Mouse (Mus musculus) gastrocnemius, adult 2 months (tissue): ENCODE data around the gene Sh3bp4. TPM values are rescaled to one million over a fixed set of nuclear protein-coding genes. Genes with fewer than 3 reads are reported as not detected.

ENCODE experiments used
- DNase-seq: peaks from one replicate; pipeline ENCODE4 v3.0.0; 2022
- H3K27ac ChIP-seq: fragments of 200-600 bp; 2 replicates; pipeline ENCODE4 v1.8.1; 2022; ENCODE audit warnings: mild to moderate bottlenecking
- H3K4me3 ChIP-seq: fragments of 200-600 bp; 2 replicates; pipeline ENCODE4 v1.8.1; 2022; ENCODE audit warnings: mild to moderate bottlenecking, moderate library complexity
- CTCF ChIP-seq: fragments of 200-600 bp; IDR thresholded peaks from 2 replicates; pipeline ENCODE4 v1.8.1; 2022; ENCODE audit warnings: antibody characterized with exemption, mild to moderate bottlenecking, moderate library complexity
- intact Hi-C: fragments of 180-260 bp; cut with DNase I; formaldehyde crosslinking; loops from one replicate; pipeline ENCODE4 v1.15.1; 2025
- total RNA-seq, 2 experiments: library from RNA; stranded (reverse); gene quantifications; 2 replicates each; pipeline ENCODE4 v1.2.3; 2021

The Sh3bp4 gene
- total RNA-seq, 2 experiments from 2014 or later, result 2.1 to 4.0 TPM

DNA sequence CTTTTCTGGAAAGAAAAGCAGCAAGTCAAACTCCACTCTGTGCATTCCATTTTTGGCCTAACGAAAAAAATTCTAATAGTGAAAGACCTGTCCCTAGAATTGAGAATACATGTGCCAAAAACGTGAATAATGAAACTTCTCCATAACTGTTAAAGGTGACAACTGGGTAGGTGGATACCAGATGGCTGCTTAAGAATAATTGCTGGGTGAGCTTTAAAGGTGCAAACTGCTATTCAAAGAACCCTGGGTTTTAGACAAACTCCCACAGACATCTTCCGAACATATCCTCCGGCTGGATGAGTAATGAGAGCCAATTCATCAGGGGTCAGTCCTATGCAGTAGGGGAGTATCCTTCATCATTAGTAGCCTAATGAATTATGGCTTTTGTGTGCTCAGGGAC is 20.7 kb upstream of the Sh3bp4 start:
- H3K4me3 ChIP-seq, result no peak overlapping the region
- intact Hi-C loops, result no loop called here
- TF ChIP-seq CTCF, result no peak
- DNase-seq, result no peak
- H3K27ac ChIP-seq, result no peak overlapping the region

DNA sequence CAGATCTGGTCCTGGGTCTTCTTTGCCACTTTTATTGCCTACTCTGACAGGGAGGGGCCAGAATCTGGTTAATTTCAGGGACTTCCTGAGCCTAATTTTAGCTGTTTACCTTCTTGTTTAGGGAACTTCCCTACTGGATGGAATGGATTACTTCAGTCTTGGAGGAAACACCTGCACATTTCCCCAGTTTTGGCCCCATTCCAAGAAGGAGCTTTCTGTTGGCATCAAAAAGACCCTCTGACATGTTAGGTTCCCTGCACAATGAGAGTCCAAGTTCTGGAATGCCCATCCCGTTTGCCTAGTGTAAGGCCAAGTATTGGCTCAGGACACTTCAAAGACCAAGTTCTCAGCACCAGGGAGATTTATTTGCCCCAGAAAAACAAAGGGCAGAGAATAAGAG is 14.0 kb upstream of the Sh3bp4 start:
- H3K27ac ChIP-seq, result no peak overlapping the region
- DNase-seq, result no peak
- TF ChIP-seq CTCF, result no peak
- intact Hi-C loops, result no loop called here
- H3K4me3 ChIP-seq, result no peak overlapping the region

DNA sequence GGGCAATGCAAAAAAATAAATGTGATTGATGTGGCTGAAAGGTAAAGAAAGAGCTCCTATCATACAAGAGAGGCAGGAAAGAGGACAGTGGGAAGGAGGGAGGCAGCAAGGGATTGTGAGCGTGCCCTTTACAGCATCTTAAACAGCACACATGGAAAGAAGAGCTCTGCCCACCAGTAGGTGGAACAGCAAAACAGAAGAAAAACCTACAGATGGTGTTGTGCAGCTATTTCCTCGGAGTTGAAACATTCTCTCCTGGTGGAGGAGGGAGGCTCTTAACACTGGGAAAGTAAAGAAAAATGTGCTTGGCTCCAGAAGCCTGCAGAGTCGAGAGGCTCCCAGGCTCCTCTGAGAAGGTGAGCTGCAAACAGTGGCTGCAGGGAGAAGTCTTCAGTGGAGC is 12.8 kb upstream of the Sh3bp4 start:
- no peak overlapping the region for H3K27ac ChIP-seq
- no peak for TF ChIP-seq CTCF
- DNase-seq, result no peak
- H3K4me3 ChIP-seq, result no peak overlapping the region
- intact Hi-C loops, result no loop called here

GRCm38 (mm10) chr1:89058011-89058410 is 12.2 kb upstream of the Sh3bp4 start:
- intact Hi-C loops, result no loop called here
- TF ChIP-seq CTCF, result peak; percentile 26
- no peak overlapping the region for H3K4me3 ChIP-seq
- no peak for DNase-seq
- H3K27ac ChIP-seq, result no peak overlapping the region

DNA sequence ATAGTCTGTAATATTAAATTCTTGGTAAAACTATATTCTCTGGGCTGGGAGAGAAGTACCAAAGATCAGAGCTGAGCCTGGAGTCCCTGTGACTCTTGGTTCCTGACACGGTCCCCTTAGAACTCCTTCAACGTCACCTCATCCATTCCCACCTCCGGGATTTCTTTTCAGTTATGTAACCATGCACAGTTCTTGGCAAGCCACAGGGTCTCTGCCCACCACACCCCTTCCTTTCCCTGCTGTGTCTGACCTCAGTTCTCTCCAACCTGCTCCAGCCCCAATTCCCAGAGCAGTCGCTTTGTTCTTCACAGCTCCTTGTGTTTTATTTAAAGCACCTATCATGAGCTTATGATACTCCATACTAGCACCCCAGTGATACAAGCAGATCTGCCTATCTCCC is 7.2 kb upstream of the Sh3bp4 start:
- intact Hi-C loops, result no loop called here
- no peak for DNase-seq
- TF ChIP-seq CTCF, result no peak
- peak overlapping the region; percentile 39; the same call in 1 of the 2 replicates for H3K27ac ChIP-seq
- H3K4me3 ChIP-seq, result no peak overlapping the region

- intact Hi-C loops, result no loop called here
- Histone ChIP-seq H3K27ac (no peak overlapping the region), H3K4me3 (no peak overlapping the region)
- no peak for DNase-seq
- TF ChIP-seq CTCF, result no peak
Measured at GRCm38 (mm10) chr1:89063800-89064199, 6.4 kb upstream of the Sh3bp4 start.

GRCm38 (mm10) chr1:89068812-89069211 is 1.4 kb upstream of the Sh3bp4 start:
- no peak overlapping the region for H3K4me3 ChIP-seq
- DNase-seq, result no peak
- no peak for TF ChIP-seq CTCF
- intact Hi-C loops, result no loop called here
- no peak overlapping the region for H3K27ac ChIP-seq

GRCm38 (mm10) chr1:89069479-89070102 is 624 bp upstream of the Sh3bp4 start:
- intact Hi-C loops, result loop anchor here (10.0 kb wide), 2 partner anchors 65 to 115 kb away; no protein-coding TSS in a partner anchor
- TF ChIP-seq CTCF, result 0 out of 2 replicates have a peak, but pooled peaks have one; percentile 4
- DNase-seq, result peak; percentile 63

GRCm38 (mm10) chr1:89070871-89071361 is 701 bp downstream of the Sh3bp4 start:
- DNase-seq, result peak; percentile 55
- intact Hi-C loops, result loop anchor here (10.0 kb wide), 2 partner anchors 64 to 114 kb away; no protein-coding TSS in a partner anchor
- Histone ChIP-seq H3K4me3 (peak overlapping the region; percentile 92), H3K27ac (peak overlapping the region; percentile 92)
- TF ChIP-seq CTCF, result no peak

More at GRCm38 (mm10) chr1:89069479-89070102, 624 bp upstream of the Sh3bp4 start:
- peak overlapping the region; percentile 92 for H3K27ac ChIP-seq
- H3K4me3 ChIP-seq, result peak overlapping the region; percentile 92

DNA sequence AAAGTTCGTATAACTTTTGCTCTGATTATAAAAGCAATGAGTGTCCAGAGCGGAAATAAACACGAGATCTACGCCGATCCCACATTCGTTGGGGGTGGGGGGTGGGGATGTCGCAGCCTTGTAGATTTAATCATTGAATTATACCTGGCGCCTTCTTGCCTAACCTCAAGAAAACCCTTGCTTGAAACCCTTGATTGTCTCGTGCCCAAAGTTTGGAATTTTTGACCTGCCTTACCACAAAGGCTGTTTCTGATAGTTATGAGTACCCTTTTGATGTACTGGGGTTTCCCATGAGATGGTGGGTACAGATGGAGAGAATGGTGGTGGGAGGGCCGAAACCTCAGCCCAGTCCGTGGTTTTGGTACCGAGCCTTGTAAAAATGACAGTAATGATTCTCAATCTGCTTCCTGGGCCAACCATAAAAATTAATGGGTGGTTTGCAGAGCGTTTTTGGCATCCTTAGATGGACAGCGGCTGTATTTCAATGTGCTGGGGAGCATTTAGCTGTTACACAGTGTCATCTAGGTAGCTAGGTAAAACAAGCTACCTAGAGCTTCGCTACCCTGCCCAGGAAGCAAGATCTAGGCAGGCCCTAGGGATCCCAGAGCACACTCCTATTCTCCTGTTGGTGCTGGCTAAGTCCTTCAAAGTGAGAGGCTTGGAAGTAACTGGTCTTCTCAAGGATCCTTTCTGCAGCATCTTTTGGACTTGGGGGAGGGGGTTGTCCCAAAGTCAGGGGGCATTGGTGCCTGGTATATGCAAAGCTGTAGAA is 1.3 kb downstream of the Sh3bp4 start:
- no peak for DNase-seq
- no peak for TF ChIP-seq CTCF
- Histone ChIP-seq H3K4me3 (peak overlapping the region; percentile 92), H3K27ac (peak overlapping the region; percentile 92)
- intact Hi-C loops, result loop anchor here (10.0 kb wide), 2 partner anchors 63 to 113 kb away; no protein-coding TSS in a partner anchor

DNA sequence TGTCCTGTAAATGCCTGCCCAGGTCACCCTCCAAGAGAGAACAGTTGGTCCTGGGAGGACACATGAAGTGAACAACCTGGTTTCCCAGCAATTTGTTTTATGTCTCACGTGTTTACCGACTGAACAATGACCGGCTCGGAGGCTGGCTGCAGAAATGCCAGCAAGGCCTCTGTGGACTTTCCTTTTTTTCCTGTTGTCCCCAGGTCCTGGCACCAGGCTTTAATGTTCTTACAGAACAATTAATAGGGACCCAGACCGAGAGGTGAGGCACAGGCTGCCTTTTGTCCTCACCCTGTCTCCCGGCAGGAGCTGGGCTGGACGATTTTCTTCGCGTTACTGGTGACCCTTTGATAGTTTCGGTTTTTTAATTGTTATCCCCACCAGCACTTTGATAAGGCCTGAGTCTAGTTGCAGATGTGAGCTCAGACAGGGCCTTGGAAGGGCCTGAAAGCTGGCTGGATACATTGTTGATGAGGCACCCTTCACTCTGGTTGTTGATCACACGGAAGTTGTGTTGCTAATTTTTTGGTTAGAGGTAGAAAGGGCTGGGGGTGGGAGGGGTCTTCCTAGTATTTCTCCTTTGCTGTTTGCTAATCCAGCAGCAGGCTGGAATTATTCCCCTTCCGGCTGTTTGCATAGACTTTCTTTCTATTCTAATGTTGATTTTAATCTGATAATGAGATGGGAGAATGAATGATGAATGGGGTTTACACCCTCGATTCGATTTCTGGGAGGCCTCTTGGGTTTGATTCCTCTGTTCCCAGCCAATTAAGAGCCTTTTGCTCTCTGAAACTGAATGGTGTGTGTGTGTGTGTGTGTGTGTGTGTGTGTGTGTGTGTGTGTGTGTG is 2.2 kb downstream of the Sh3bp4 start:
- Histone ChIP-seq H3K27ac (peak overlapping the region; percentile 92), H3K4me3 (peak overlapping the region; percentile 92)
- intact Hi-C loops, result loop anchor here (10.0 kb wide), 2 partner anchors 62 to 112 kb away; no protein-coding TSS in a partner anchor
- no peak for DNase-seq
- no peak for TF ChIP-seq CTCF

- TF ChIP-seq CTCF, result no peak
- H3K27ac ChIP-seq, result 0 out of 2 replicates have a peak overlapping the region, but pooled peaks have one; percentile 20
- no peak overlapping the region for H3K4me3 ChIP-seq
- no peak for DNase-seq
- intact Hi-C loops, result loop anchor here (10.0 kb wide), 2 partner anchors 61 to 111 kb away; no protein-coding TSS in a partner anchor
Measured at GRCm38 (mm10) chr1:89073291-89073846, 3.2 kb downstream of the Sh3bp4 start.
